Comparison of ENCODE assay signal across 20 mouse cellular contexts in the genomic region with DNA sequence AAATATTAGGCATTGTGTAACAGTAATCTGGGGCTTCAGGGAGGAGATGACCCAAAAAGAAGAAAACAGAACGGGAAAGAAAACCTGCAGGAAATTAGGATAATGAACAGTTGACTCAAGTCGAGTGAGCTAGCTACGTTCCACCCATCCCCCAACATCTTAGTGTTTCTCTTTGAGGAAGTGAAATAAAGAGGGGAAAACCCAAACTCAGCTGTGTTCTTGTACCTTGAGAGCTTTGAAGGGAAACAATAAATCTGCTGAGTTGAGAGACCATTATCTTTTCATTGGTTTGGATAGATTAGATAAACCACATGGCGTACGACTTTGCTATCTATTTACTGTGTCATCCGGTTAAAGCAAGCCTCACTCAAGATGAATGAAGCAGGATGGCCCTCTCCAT.
DNase-seq lines count a peak whose midpoint lies in the region; ATAC-seq and TF ChIP-seq lines count a peak whose summit lies in the region.
"Had no signal": no experiment of that assay in that cellular context is flagged by ENCODE, and none has a peak within 500 bp of the region (broad histone marks: within the 10 kb centered on the region; RNA-seq: fewer than 3 reads in every experiment).

No protein-coding gene starts in this region.

- no peak for TF ChIP-seq CTCF in lung, embryonic 14.5 days (IDR thresholded peaks at IDR 0.05; ENCODE audit: low read depth)
- TF ChIP-seq CTCF in liver, postnatal 0 days (IDR thresholded peaks at IDR 0.05; ENCODE audit: low read depth): no peak

- no peaks in the 10 kb centered on the region for H3K9me3 ChIP-seq in lung, embryonic 14.5 days (ENCODE audit: low read depth, low read length)
- H3K9me3 ChIP-seq in liver, postnatal 0 days (ENCODE audit: low read length): no peaks in the 10 kb centered on the region
- H3K9me3 ChIP-seq: embryonic facial prominence, embryonic 12.5 days; forebrain, embryonic 15.5 days; heart, embryonic 13.5 days; hindbrain, embryonic 13.5 days; lung, embryonic 15.5 days had no signal

- no peak overlapping the region for H3K4me2 ChIP-seq in lung, embryonic 14.5 days
- no peak overlapping the region for H3K4me2 ChIP-seq in liver, postnatal 0 days (ENCODE audit: low read depth, low read length)
- H3K4me2 ChIP-seq: embryonic facial prominence, embryonic 12.5 days; forebrain, embryonic 15.5 days; heart, embryonic 13.5 days; hindbrain, embryonic 13.5 days; lung, embryonic 15.5 days had no signal

- no peak overlapping the region for H3K9ac ChIP-seq in lung, embryonic 14.5 days
- no peak overlapping the region for H3K9ac ChIP-seq in liver, postnatal 0 days (replicated peaks)
- H3K9ac ChIP-seq: embryonic facial prominence, embryonic 12.5 days; forebrain, embryonic 15.5 days; heart, embryonic 13.5 days; hindbrain, embryonic 13.5 days; lung, embryonic 15.5 days had no signal

- DNase-seq in embryo, embryonic 10.5 days (ENCODE audit: low spot score): peak; percentile 11
- DNase-seq in embryo, embryonic 9.5 days (ENCODE audit: extremely low spot score): no peak
- DNase-seq in lung, embryonic 14.5 days: peak; percentile 25
- DNase-seq in lung, adult 18-20 months: no peak
- DNase-seq in ES-CJ7 (ENCODE audit: low read depth, low spot score): peak; percentile 29
- DNase-seq in liver, postnatal 0 days: no peak
- no peak for DNase-seq in urinary bladder, postnatal 10 days (ENCODE audit: low spot score)
- no peak for DNase-seq in testis, postnatal 14 days (ENCODE audit: low spot score)
- DNase-seq: adrenal gland, postnatal 14 days; cerebellum, adult 2 months; gastrocnemius, postnatal 25 days; kidney, postnatal 36 days; right cerebral cortex, postnatal 4 days; thymus, adult 18-20 months had no signal

- no peak overlapping the region for H3K4me3 ChIP-seq in lung, embryonic 14.5 days (ENCODE audit: low read depth, low read length)
- H3K4me3 ChIP-seq in liver, postnatal 0 days (ENCODE audit: low read depth, low read length): no peak overlapping the region
- H3K4me3 ChIP-seq: embryonic facial prominence, embryonic 12.5 days; forebrain, embryonic 15.5 days; heart, embryonic 13.5 days; hindbrain, embryonic 13.5 days; left cerebral cortex, adult 2 months; lung, embryonic 15.5 days had no signal

- no peak for ATAC-seq in lung, embryonic 14.5 days (ENCODE audit: insufficient read depth)
- peak; percentile 62 for ATAC-seq in liver, postnatal 0 days
- ATAC-seq: forebrain, embryonic 15.5 days had no signal

- no peak overlapping the region for H3K27ac ChIP-seq in lung, embryonic 14.5 days (ENCODE audit: low read depth)
- H3K27ac ChIP-seq in liver, postnatal 0 days (ENCODE audit: low read depth): no peak overlapping the region
- H3K27ac ChIP-seq: embryonic facial prominence, embryonic 12.5 days; forebrain, embryonic 15.5 days; heart, embryonic 13.5 days; hindbrain, embryonic 13.5 days; left cerebral cortex, adult 2 months; lung, embryonic 15.5 days had no signal

- H3K27me3 ChIP-seq in lung, embryonic 14.5 days (ENCODE audit: insufficient read depth, low read length): no peaks in the 10 kb centered on the region
- H3K27me3 ChIP-seq in liver, postnatal 0 days (ENCODE audit: insufficient read depth, low read length): no peaks in the 10 kb centered on the region
- H3K27me3 ChIP-seq: embryonic facial prominence, embryonic 12.5 days; forebrain, embryonic 15.5 days; heart, embryonic 13.5 days; hindbrain, embryonic 13.5 days; lung, embryonic 15.5 days had no signal

- H3K4me1 ChIP-seq in lung, embryonic 14.5 days (ENCODE audit: insufficient read depth): no peaks in the 10 kb centered on the region
- no peaks in the 10 kb centered on the region for H3K4me1 ChIP-seq in liver, postnatal 0 days (ENCODE audit: insufficient read depth)
- H3K4me1 ChIP-seq: embryonic facial prominence, embryonic 12.5 days; forebrain, embryonic 15.5 days; hindbrain, embryonic 13.5 days had no signal

- 21% methylated on average over 6 of the region's 6 CpGs for WGBS in lung, embryonic 14.5 days
- WGBS in liver, postnatal 0 days (ENCODE audit: insufficient replicate concordance): 7% methylated on average over 6 of the region's 6 CpGs

- TF ChIP-seq EP300 in liver, postnatal 0 days (IDR thresholded peaks at IDR 0.05; ENCODE audit: low read depth): no peak

- no peaks in the 10 kb centered on the region for H3K36me3 ChIP-seq in lung, embryonic 14.5 days (ENCODE audit: insufficient read depth)
- H3K36me3 ChIP-seq in liver, postnatal 0 days (replicated peaks; ENCODE audit: insufficient read depth, low read length): no peaks in the 10 kb centered on the region
- H3K36me3 ChIP-seq: embryonic facial prominence, embryonic 12.5 days; forebrain, embryonic 15.5 days; heart, embryonic 13.5 days; hindbrain, embryonic 13.5 days; lung, embryonic 15.5 days had no signal

Comparison
In these comparisons a context has a peak if more than half of its experiments do, and no peak if none do; other contexts are left out.
1. DNase-seq: peak in embryo, embryonic 10.5 days (single experiment), lung, embryonic 14.5 days (single experiment) and ES-CJ7 (single experiment); none in embryo, embryonic 9.5 days (single experiment), lung, adult 18-20 months (0 of 2), liver, postnatal 0 days (single experiment), urinary bladder, postnatal 10 days (single experiment) and testis, postnatal 14 days (single experiment).